Mouse (Mus musculus): ENCODE results near the gene Il24. TPM values are rescaled to one million over a fixed set of nuclear protein-coding genes. Genes with fewer than 3 reads are reported as not detected.

Il24 gene
- polyA plus RNA-seq, 1 experiment from 2014 or later = not detected

- H3K9me3 ChIP-seq = no peaks in the 10 kb centered on the region
- peak overlapping the region; percentile 53 for H3K9ac ChIP-seq (replicated peaks)
- no peaks in the 10 kb centered on the region for H3K36me3 ChIP-seq
- H3K4me3 ChIP-seq (replicated peaks) = peak overlapping the region; percentile 50
- peaks cover 4% of the 10 kb centered on the region; the same call in 1 of the 2 replicates for H3K4me1 ChIP-seq (replicated peaks)
- 3% methylated on average over 43 of the region's 43 CpGs for WGBS
- H3K27ac ChIP-seq = no peak overlapping the region
- peak; percentile 49; the same call in 1 of the 2 replicates for ATAC-seq (ENCODE audit: insufficient number of reproducible peaks, insufficient read depth, low FRiP score, low TSS enrichment, low read depth)
- H3K4me2 ChIP-seq = peak overlapping the region; percentile 84
- peaks cover 33% of the 10 kb centered on the region for H3K27me3 ChIP-seq
These were observed 9.2 kb downstream of the Il24 start for GRCm38 (mm10) chr1:130877889-130878614.

DNA sequence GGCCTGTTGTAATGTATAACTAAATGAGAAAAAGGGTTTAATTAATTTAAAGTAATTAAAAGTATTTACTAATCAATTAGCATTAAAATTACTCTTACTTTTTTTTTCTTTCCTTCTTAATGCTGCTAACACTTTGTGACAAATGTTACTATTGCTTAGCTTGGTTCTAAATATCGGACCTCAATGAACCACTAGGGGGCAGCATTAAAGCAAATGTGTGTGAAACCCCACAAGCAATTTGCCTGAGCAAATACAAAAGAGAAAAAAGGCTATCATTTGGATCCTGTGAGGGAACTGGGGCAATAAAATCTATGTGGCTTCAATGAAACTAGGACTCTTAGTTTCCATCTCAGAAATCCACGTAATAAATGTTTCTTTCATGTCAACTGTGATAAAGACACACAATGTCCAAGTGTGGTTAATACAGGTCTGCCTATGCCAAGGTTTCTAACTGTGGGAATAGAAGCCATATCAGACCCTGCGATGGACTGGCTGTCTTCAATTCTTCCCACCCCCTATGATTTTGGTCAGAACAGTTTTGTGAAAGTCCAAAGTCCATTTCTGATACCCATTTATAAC is 10.2 kb downstream of the Il24 start:
- WGBS = 26% methylated on average over 3 of the region's 3 CpGs
- ATAC-seq (ENCODE audit: insufficient number of reproducible peaks, insufficient read depth, low FRiP score, low TSS enrichment, low read depth) = no peak
- Histone ChIP-seq H3K9ac (replicated peaks) (no peak overlapping the region), H3K9me3 (no peaks in the 10 kb centered on the region), H3K4me2 (no peak overlapping the region), H3K27me3 (peaks cover 33% of the 10 kb centered on the region), H3K4me1 (replicated peaks) (peaks cover 4% of the 10 kb centered on the region; the same call in 1 of the 2 replicates), H3K36me3 (no peaks in the 10 kb centered on the region), H3K4me3 (replicated peaks) (no peak overlapping the region), H3K27ac (no peak overlapping the region)

- no peaks in the 10 kb centered on the region for H3K36me3 ChIP-seq
- H3K27ac ChIP-seq = no peak overlapping the region
- ATAC-seq (ENCODE audit: insufficient number of reproducible peaks, insufficient read depth, low FRiP score, low TSS enrichment, low read depth) = no peak
- no peaks in the 10 kb centered on the region for H3K9me3 ChIP-seq
- H3K9ac ChIP-seq (replicated peaks) = no peak overlapping the region
- peaks cover 4% of the 10 kb centered on the region; the same call in 1 of the 2 replicates for H3K4me1 ChIP-seq (replicated peaks)
- 69% methylated on average over 3 of the region's 3 CpGs for WGBS
- H3K27me3 ChIP-seq = peaks cover 33% of the 10 kb centered on the region
- H3K4me2 ChIP-seq = no peak overlapping the region
- H3K4me3 ChIP-seq (replicated peaks) = no peak overlapping the region
These were observed 11.3 kb downstream of the Il24 start for GRCm38 (mm10) chr1:130875910-130876309.

DNA sequence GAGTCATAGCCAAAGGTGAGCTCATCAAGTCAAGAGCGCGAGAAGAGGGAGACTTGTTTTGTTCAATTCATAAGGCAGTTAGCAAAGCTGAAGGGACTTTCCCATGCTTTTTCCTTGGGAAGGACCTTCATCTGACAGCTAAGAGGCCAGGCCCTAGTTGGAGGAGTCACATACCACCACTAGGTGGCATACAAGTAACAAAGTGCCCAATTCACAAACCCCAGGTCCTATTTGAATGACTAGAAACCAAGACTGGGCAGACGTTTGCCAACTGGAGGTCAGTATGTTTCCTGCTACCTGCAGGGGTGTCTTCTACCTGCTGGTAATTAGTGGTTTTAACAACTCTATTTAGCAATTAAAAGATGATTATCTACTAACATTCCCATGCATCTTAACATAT is 12.1 kb downstream of the Il24 start:
- H3K4me3 ChIP-seq (replicated peaks) = no peak overlapping the region
- no peaks in the 10 kb centered on the region for H3K9me3 ChIP-seq
- WGBS = 32% methylated on average over 3 of the region's 3 CpGs
- no peak for ATAC-seq (ENCODE audit: insufficient number of reproducible peaks, insufficient read depth, low FRiP score, low TSS enrichment, low read depth)
- H3K9ac ChIP-seq (replicated peaks) = no peak overlapping the region
- H3K27me3 ChIP-seq = peaks cover 30% of the 10 kb centered on the region
- H3K4me2 ChIP-seq = no peak overlapping the region
- peaks cover 4% of the 10 kb centered on the region; the same call in 1 of the 2 replicates for H3K4me1 ChIP-seq (replicated peaks)
- no peak overlapping the region for H3K27ac ChIP-seq
- H3K36me3 ChIP-seq = no peaks in the 10 kb centered on the region

DNA sequence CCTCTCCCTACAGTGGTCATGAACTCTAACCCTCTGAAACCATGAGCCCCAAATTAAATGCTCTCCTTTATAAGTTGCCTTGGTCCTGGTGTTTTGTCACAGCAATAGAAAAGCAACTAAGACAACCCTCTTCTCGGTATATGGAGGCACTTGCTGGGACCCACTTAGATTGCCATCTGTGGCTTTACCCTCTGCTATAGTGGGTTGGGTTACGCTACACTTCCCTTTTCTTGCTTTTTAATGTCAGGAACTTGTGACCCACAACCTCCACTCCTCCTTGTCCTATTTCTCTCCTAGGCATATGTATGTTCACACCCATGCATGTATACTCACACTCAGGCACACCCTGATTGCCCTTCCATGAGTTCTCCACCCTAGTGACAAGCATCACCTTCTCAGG is 14.3 kb downstream of the Il24 start:
- Histone ChIP-seq H3K4me1 (replicated peaks) (peaks cover under 1% of the 10 kb centered on the region; the same call in 1 of the 2 replicates), H3K36me3 (no peaks in the 10 kb centered on the region), H3K27ac (no peak overlapping the region), H3K27me3 (peaks cover 8% of the 10 kb centered on the region), H3K9ac (replicated peaks) (no peak overlapping the region), H3K4me2 (no peak overlapping the region), H3K9me3 (no peaks in the 10 kb centered on the region), H3K4me3 (replicated peaks) (no peak overlapping the region)
- no peak for ATAC-seq (ENCODE audit: insufficient number of reproducible peaks, insufficient read depth, low FRiP score, low TSS enrichment, low read depth)
- WGBS = 93% methylated on average over 2 of the region's 2 CpGs

- Histone ChIP-seq H3K9ac (replicated peaks) (no peak within 1 kb of the TSS), H3K27me3 (no peaks in the 10 kb centered on the region), H3K9me3 (no peaks in the 10 kb centered on the region), H3K36me3 (no peaks in the 10 kb centered on the region), H3K4me2 (no peak within 1 kb of the TSS), H3K27ac (no peak within 1 kb of the TSS), H3K4me3 (replicated peaks) (no peak within 1 kb of the TSS), H3K4me1 (replicated peaks) (no peaks in the 10 kb centered on the region)
- 80% methylated on average over 7 of the region's 7 CpGs for WGBS
- ATAC-seq (ENCODE audit: insufficient number of reproducible peaks, insufficient read depth, low FRiP score, low TSS enrichment, low read depth) = no peak
These were observed 21.6 kb downstream of the Il24 start, which contains the start of gene Fcmr for GRCm38 (mm10) chr1:130865541-130866221. Fcmr (plus strand) TSS chr1:130865669.

DNA sequence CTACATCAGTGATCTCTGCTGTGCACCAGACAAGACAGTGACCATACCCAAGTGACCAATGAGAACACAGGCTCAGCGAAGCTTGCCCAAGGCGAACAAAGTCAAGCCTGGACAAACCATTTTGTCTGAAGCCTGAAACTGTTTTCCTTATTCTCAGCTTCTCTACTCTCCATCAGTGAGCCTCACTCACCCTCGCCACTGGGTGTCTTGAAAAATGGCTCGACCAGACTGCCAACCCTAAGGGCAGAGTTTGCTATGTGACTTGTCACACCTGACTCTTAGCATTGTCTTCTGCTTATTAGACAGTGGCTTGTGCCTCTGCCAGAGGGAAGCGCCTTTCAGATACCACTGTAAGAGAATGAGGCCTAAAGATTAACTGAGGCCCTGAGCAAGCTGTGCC is 22.5 kb downstream of the Il24 start:
- Histone ChIP-seq H3K4me3 (replicated peaks) (no peak overlapping the region), H3K9me3 (no peaks in the 10 kb centered on the region), H3K27ac (no peak overlapping the region), H3K4me2 (no peak overlapping the region), H3K9ac (replicated peaks) (no peak overlapping the region), H3K36me3 (no peaks in the 10 kb centered on the region), H3K27me3 (no peaks in the 10 kb centered on the region), H3K4me1 (replicated peaks) (no peaks in the 10 kb centered on the region)
- ATAC-seq (ENCODE audit: insufficient number of reproducible peaks, insufficient read depth, low FRiP score, low TSS enrichment, low read depth) = no peak
- WGBS = 86% methylated on average over 5 of the region's 5 CpGs

DNA sequence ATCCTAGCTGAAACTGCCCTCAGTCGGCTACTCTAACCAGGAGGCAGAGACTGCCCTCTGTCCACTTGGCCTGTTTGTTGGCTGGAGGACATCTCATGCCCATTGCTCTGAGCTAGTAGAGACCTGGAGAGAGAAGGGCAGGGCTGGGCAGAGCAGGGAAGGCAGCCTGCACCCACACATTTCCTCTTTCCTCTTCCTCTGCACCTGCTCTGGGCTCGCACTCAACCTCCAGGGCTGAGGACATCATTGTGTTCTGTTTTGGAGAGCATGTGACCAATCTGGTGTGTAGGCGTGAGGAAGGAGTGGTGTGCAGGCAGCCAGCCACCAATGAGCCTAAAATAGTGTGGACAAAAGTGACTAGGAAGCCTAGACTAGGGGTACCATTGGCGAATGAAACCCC is 23.0 kb downstream of the Il24 start:
- H3K4me1 ChIP-seq (replicated peaks) = no peaks in the 10 kb centered on the region
- no peaks in the 10 kb centered on the region for H3K36me3 ChIP-seq
- ATAC-seq (ENCODE audit: insufficient number of reproducible peaks, insufficient read depth, low FRiP score, low TSS enrichment, low read depth) = no peak
- no peak overlapping the region for H3K4me3 ChIP-seq (replicated peaks)
- H3K9me3 ChIP-seq = no peaks in the 10 kb centered on the region
- no peaks in the 10 kb centered on the region for H3K27me3 ChIP-seq
- no peak overlapping the region for H3K4me2 ChIP-seq
- 85% methylated on average over 4 of the region's 4 CpGs for WGBS
- H3K9ac ChIP-seq (replicated peaks) = no peak overlapping the region
- no peak overlapping the region for H3K27ac ChIP-seq

GRCm38 (mm10) chr1:130857456-130857855 is 29.8 kb downstream of the Il24 start:
- no peak overlapping the region for H3K27ac ChIP-seq
- no peaks in the 10 kb centered on the region for H3K27me3 ChIP-seq
- no peak overlapping the region for H3K4me3 ChIP-seq (replicated peaks)
- H3K9me3 ChIP-seq = no peaks in the 10 kb centered on the region
- H3K9ac ChIP-seq (replicated peaks) = no peak overlapping the region
- no peaks in the 10 kb centered on the region for H3K36me3 ChIP-seq
- no peak for ATAC-seq (ENCODE audit: insufficient number of reproducible peaks, insufficient read depth, low FRiP score, low TSS enrichment, low read depth)
- WGBS = 81% methylated on average over 4 of the region's 4 CpGs
- H3K4me2 ChIP-seq = no peak overlapping the region
- H3K4me1 ChIP-seq (replicated peaks) = no peaks in the 10 kb centered on the region

GRCm38 (mm10) chr1:130855723-130856122 is 31.5 kb downstream of the Il24 start:
- Histone ChIP-seq H3K36me3 (no peaks in the 10 kb centered on the region), H3K4me3 (replicated peaks) (no peak overlapping the region), H3K9me3 (no peaks in the 10 kb centered on the region), H3K9ac (replicated peaks) (no peak overlapping the region), H3K4me2 (no peak overlapping the region), H3K27me3 (no peaks in the 10 kb centered on the region), H3K4me1 (replicated peaks) (no peaks in the 10 kb centered on the region), H3K27ac (no peak overlapping the region)
- no peak for ATAC-seq (ENCODE audit: insufficient number of reproducible peaks, insufficient read depth, low FRiP score, low TSS enrichment, low read depth)
- WGBS = 76% methylated on average over 2 of the region's 2 CpGs

- WGBS = 84% methylated on average over 9 of the region's 9 CpGs
- Histone ChIP-seq H3K9me3 (no peaks in the 10 kb centered on the region), H3K4me2 (no peak overlapping the region), H3K9ac (replicated peaks) (no peak overlapping the region), H3K4me1 (replicated peaks) (no peaks in the 10 kb centered on the region), H3K27ac (no peak overlapping the region), H3K27me3 (no peaks in the 10 kb centered on the region), H3K36me3 (no peaks in the 10 kb centered on the region), H3K4me3 (replicated peaks) (no peak overlapping the region)
- ATAC-seq (ENCODE audit: insufficient number of reproducible peaks, insufficient read depth, low FRiP score, low TSS enrichment, low read depth) = no peak
These were observed 32.4 kb downstream of the Il24 start for GRCm38 (mm10) chr1:130854819-130855218.
